Mouse (Mus musculus) splenic B cell, adult 2 months (primary cell): Measurements from ENCODE around the gene Casc3.

Source experiments
- DNase-seq: peaks from one replicate; pipeline ENCODE4 v3.0.0-alpha.2; 2011; ENCODE audit warnings: low read depth, low spot score
- H3K27me3 ChIP-seq: 2 replicates; pipeline ENCODE4 v1.6.1; 2012; ENCODE audit warnings: mild to moderate bottlenecking, low read length, moderate library complexity, mixed read lengths; ENCODE audit not compliant: control insufficient read depth, poor library complexity, insufficient read depth, severe bottlenecking
- H3K36me3 ChIP-seq: 2 replicates; pipeline ENCODE4 v1.6.1; 2012; ENCODE audit warnings: mild to moderate bottlenecking, low read length, moderate library complexity, mixed read lengths; ENCODE audit not compliant: control insufficient read depth, poor library complexity, insufficient read depth, severe bottlenecking

Gene Casc3

DNA sequence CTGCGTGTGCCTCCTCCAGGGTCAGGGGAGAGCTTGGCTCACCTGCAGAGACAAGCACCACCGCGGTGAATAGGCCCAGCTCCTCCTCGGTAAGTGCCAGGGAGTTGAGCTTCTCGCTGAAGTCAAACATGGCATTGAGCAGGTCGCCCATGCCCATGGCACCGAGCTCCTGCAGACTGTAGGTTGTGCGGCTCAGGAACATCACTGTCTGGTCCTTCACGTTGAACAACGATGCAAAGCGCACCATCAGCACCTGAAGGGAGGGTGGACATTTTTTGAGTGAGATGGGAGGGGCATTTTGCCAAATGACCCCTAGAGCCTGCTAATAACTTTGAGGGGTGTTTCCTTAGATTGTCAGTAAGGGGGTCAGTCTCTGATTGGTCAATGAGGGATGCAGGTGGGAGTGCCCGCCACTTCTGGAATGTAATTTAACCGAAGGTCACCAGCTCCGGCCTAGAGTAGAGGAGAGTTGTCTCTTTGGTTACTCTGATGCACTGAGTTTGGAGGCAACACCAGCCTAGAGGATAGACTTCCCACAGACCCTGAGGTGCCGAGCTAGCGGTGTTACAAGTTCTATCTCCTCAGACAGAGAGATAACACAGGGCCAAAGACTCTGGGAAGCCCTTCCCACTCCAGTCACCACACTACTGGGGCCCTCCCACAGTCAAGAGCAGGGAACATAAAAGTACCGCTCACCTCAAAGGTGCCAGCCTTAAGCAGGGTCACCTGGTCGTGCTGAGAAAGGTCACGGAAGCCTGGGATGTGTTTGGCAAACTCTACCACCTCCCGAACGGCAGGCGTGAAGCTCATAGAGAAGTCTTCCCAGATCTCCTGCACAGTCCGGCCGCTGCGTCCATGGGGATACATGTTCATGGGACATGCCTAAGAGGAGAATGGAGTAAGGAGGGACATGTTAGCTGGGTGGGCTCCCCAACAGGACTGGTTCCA lies 35.4 kb upstream of the Casc3 start:
- DNase-seq: no peak
- Histone ChIP-seq H3K27me3 (no peaks in the 10 kb centered on the region), H3K36me3 (no peaks in the 10 kb centered on the region)

DNA sequence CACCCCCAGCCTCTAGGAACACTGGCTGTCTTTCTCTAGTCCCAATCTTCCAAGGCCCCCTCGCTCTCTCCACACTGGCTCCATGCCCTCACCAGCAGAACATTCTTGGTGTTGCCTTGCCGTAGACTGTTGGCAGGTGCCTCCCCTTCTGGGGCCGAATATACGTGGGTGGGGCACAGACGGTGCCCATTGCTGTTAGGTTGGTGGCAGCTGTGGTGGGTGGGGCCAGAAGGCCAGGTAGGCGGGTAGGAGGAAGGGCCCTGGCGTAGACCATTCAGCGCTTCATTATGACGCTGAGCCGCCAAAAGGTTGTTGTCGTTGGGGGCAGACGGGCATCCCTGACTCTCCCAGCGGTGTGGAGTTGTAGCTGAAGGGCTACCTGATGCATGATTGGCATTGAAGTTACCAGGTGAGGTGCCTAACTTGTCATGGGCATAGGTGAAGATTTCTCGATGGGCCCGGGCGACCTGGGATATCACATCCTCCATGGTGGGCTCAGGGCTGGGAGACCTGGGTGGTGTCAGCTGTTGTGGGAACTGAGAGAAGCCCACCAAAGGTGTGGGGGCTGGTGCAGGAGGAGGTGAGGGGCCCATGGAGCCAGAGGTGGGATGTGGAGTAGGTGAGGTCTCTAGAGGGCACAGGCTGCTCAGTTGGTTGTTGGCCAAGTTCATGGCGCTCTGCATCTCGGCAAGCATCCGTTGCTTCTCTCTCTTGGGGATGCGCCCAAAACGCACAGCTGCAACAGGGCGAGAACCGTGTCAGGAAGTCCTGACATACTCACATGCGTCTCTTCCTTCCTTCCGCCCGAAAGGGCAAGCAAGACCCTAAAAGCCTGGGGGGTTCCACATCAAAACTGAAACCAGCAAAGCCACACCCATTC lies 34.4 kb upstream of the Casc3 start:
- peak; percentile 73 for DNase-seq
- Histone ChIP-seq H3K36me3 (no peaks in the 10 kb centered on the region), H3K27me3 (no peaks in the 10 kb centered on the region)

DNA sequence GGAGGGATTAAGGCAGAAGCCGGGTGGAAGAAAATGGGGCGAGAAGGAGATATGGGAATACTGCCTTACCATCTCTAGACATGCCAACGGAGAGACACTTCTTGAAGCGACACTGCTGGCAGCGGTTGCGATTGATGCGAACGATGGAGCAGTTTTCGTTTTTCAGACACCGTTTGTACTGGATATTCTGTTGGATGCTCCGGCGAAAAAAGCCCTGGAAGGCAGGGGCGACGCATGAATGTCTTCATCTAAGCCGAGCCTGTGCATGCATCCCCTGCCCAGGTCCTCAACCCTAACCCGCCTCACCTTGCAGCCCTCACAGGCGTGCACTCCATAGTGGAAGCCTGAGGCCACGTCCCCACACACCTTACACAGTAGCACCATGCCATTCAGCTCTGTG lies 33.6 kb upstream of the Casc3 start:
- no peaks in the 10 kb centered on the region for H3K36me3 ChIP-seq
- no peak for DNase-seq
- H3K27me3 ChIP-seq: no peaks in the 10 kb centered on the region

DNA sequence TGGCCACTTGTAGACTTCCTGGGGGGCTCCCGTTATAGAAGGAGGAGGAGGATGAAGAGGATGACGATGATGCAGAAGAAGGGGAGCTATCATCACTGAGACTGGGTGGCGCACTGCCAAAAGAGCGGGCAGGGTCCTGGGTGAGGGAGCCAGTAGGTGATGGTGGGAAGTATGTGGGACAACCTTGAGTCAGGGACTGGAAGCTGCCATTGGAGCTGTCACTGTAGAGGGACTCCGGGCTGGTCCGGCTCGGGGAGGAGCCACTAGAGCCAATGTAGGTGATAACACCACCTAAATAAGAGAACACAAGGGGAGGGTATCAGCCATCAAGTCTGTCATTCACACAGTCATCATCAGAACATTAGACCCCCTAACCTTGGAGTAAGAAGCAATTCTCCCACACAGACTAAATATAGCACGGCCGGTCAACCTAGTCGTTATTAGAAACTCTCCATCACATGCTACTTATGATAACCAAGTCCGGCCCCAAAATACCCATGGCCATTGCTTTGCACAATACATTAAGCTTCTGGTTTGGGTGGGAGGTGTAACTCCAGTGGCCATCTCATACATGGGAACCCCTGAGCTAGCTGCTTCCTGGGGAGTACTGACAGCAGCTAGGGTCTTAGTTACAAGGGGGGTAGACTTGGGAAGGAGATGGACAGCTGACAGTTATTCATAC lies 32.7 kb upstream of the Casc3 start:
- Histone ChIP-seq H3K36me3 (no peaks in the 10 kb centered on the region), H3K27me3 (no peaks in the 10 kb centered on the region)
- no peak for DNase-seq

DNA sequence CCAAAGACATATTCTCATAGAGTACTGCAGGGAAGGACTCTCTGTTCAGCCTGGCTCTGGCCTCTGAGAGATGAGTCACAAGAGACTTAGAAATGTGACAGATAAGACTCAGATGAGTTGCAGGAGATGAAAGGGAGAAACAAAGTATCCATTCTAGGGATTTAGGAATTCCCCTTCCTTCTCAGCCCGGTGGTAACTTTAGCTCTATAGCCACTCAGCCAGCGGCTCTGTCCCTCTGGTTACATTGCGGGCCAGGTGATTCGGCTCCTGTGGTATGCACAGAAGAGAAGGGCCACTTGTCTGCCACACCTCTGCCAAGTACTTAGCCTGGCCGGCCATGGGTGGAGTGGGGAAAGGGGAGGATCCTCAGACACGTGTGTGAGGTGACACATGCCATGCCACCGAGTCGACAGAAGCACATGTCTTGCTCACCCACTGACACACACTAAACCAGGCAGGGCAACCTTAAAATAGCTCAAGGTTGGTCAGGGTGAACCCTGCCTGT lies 32.0 kb upstream of the Casc3 start:
- Histone ChIP-seq H3K27me3 (no peaks in the 10 kb centered on the region), H3K36me3 (no peaks in the 10 kb centered on the region)
- DNase-seq: peak; percentile 67

DNA sequence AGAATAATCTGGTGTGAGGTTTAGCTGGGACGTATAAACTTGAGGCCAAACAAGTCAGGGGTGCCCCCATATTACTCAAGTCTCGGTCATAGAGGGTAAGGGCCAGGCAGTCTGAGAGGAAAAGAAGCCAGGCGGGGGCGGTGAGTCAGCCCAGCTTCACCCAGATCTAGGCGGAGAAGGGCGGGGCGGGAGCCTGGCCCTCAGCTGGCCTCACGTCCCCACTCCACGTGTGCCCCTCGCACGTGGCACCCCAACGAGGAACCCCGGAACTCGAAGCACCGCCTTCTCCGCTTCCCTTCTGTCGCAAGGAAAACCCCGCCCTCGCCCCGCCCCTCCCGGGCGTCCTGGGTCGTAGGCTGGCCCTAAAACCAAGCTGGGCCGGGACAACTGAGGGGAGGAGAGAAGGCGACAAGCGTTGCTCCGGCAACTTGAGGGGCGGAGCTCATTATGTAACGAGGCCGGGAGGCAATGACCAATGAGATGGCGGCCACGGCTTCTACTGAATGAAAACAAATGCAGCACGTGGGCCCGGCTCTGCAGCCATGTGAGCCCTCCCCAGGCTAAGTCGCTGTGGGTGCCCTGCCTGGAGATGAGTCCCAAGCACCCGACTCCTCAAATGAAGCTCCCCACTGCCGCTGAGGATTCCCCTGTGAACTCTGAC lies 30.9 kb upstream of the Casc3 start:
- H3K27me3 ChIP-seq: no peaks in the 10 kb centered on the region
- no peaks in the 10 kb centered on the region for H3K36me3 ChIP-seq
- DNase-seq: peak; percentile 96

- Histone ChIP-seq H3K36me3 (no peaks in the 10 kb centered on the region), H3K27me3 (no peaks in the 10 kb centered on the region)
- DNase-seq: no peak
These were observed 29.9 kb upstream of the Casc3 start, which contains the start of gene Nr1d1 for GRCm38 (mm10) chr11:98774582-98775347. Gene Nr1d1, minus strand, starts transcription at chr11:98775333.

DNA sequence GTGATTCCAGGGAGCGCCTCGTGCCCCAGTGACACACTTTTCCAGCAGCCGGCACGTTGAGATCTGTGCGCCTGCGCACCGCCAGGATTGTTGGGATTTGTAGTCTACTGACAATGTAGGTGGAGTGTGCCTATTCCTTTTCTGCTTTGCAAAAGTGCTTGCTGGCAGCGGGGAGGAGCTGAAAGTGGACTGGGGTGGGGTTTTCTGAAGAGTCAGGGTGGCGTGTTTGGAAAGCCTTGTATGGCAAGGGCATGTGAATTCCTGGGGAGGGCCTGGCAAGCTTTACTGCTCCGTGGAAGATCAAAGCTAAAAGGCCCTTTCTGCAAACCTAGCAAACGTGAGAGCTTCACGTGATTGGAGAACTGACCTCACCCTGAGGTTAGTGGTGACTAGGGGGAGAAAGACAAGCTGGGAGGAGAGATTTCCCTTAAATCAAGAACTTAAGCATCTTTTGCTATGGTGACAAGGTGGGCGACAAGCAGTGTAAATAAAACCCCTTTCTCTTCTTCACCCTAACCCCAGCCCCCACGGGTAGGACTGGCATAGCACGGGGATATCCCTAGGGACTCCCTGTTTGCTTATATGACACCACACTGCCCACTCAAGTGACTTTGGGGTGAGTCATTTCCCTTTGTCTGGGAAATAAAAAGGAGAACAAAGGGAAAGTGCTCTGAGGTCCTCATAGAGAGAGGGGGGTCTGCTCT lies 29.2 kb upstream of the Casc3 start:
- Histone ChIP-seq H3K27me3 (no peaks in the 10 kb centered on the region), H3K36me3 (no peaks in the 10 kb centered on the region)
- DNase-seq: peak; percentile 79

DNA sequence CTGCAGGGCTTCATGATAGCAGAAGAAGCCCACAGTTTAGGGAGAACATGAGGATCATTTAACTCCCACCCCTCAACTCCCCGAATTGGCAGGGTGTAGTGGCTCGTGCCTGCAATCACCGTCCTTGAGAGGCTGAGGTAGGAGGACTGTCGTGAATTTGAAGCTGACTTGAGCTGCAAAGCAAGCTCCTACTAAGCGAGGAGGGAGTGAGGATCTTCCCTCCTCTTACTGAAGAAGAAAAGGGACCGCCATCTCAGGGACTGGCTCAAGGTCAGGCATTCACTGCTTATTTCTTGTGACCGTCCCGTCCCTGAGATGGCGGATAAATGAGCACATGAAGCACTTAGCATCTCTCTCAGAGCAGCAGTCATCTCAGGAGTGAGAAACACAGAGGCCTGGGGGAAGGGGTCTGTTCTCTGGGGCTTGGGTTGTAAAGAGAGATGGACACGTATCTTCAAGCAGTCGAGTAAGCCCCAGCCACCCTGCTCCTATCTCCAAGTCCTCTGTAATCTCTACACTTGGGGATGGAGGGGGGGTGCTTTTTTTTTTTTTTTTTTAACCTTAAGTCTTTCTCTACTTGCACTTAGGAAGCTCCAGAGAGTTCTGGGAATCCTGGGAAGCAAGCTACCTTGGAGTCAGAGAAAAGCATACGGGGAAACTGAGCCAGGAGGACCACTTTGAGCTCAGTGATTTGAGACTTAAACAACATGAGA lies 28.5 kb upstream of the Casc3 start:
- Histone ChIP-seq H3K36me3 (no peaks in the 10 kb centered on the region), H3K27me3 (no peaks in the 10 kb centered on the region)
- DNase-seq: no peak

DNA sequence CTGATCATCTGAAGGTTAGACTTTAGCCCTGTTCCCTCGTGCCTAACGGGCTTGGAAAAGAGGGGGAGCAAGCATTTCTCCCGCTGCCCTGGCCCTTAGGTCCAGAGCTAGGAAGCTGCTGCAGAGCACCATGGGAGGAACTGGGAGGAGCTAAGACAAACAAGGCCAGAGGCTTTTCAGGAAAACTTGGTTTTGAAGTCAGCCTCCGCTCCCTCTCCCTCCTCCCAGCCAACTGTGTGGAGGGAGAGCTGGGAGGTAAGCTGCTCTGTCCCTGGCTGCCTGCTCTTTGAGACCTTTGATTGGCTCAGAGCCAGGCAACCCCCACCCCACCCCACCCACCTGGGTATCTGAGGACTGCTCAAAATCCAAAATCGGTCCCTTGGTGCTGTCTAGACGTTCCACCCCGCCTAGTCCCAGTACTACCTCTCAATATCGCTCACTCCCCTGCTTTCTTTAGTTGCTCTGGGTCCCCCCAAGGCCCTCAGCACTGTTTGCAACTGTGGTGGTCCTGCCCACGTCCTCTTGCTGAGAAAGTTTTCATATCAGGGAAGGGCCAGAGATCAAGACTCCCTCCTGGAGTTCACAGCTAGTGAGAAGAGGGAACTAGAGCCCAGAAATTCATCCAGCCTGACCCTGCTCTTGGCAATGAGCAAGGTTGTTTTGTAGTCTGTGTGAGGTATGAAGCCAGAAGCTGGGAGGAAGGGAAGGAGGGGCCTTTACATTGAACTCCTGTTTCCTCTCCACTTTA lies 27.7 kb upstream of the Casc3 start:
- no peaks in the 10 kb centered on the region for H3K36me3 ChIP-seq
- DNase-seq: no peak
- H3K27me3 ChIP-seq: no peaks in the 10 kb centered on the region

GRCm38 (mm10) chr11:98777888-98778287 lies 26.8 kb upstream of the Casc3 start:
- Histone ChIP-seq H3K36me3 (no peaks in the 10 kb centered on the region), H3K27me3 (no peaks in the 10 kb centered on the region)
- no peak for DNase-seq

DNA sequence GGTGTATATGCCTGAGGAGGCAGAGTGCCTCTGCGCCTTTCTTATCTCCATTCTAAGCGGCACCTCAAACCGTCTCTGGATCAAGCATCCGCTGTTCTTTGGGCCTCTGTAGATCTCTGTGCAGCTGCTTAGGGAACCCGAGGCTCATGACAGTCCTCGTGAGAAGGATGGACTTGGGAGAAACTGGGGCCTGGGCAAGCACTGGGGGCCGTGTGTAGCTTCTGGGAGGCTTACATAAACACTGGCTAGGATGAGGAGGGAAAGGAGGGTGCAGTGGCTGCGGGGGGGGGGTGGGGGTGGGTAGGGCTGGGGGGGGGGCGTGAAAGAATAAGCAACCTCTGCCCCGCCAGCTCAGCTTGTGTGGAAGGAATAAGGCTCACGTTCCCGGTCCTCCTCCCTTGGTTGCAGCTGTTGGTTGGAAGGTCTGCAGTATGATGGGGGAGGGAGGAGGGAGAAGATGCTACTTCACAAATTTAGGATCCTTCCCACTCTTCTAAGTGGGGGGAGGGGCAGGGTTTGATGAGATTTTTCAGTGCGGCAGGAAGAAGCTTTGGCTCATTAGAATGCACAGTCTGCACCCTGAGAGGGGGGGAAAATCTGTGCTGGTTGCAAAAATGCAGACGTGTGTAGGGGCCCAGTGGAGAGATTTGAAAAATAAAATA lies 22.7 kb upstream of the Casc3 start:
- DNase-seq: no peak
- no peaks in the 10 kb centered on the region for H3K27me3 ChIP-seq
- H3K36me3 ChIP-seq: no peaks in the 10 kb centered on the region
